Mouse (Mus musculus) megakaryocyte, embryonic 14.5 days (primary cell): Measurements from ENCODE around the gene Cdk11b.

Experiments
- FLI1 ChIP-seq: IDR thresholded peaks from 2 replicates; pipeline ENCODE4 v1.6.1; 2012; ENCODE audit warnings: low read length, inconsistent platforms, mixed read lengths
- GATA1 ChIP-seq: IDR thresholded peaks from 3 replicates; pipeline ENCODE4 v1.6.1; 2012; ENCODE audit warnings: mixed read lengths, low read length, inconsistent platforms, borderline replicate concordance

GRCm38 (mm10) chr4:155591012-155591719 is 33.5 kb upstream of the Cdk11b start:
- no peak for TF ChIP-seq GATA1
- no peak for TF ChIP-seq FLI1
